Mouse (Mus musculus) kidney, postnatal 25 days (tissue): Measurements from ENCODE around the gene Trp53inp2.

Experiments used
- DNase-seq, 2 experiments: peaks; one replicate each; pipeline ENCODE4 v3.0.0; 2021; ENCODE audit warnings: mixed read lengths in 2 of 2

Trp53inp2 gene

GRCm38 (mm10) chr2:155380261-155381059 is at the start of gene Trp53inp2:
Gene Trp53inp2 (plus strand): TSS chr2:155381059.
- DNase-seq: peak; percentile 67 to 89

GRCm38 (mm10) chr2:155331351-155331750 is 49.5 kb upstream of the Trp53inp2 start:
- no peak for DNase-seq

- DNase-seq: no peak
Observed at GRCm38 (mm10) chr2:155333421-155333820, 47.4 kb upstream of the Trp53inp2 start.

- DNase-seq: no peak
Observed at GRCm38 (mm10) chr2:155335231-155335630, 45.6 kb upstream of the Trp53inp2 start.

- DNase-seq: no peak
Observed at GRCm38 (mm10) chr2:155336254-155336653, 44.6 kb upstream of the Trp53inp2 start.

- DNase-seq: no peak
Observed at GRCm38 (mm10) chr2:155340166-155340565, 40.7 kb upstream of the Trp53inp2 start.

- DNase-seq: no peak
Observed at GRCm38 (mm10) chr2:155346670-155347069, 34.2 kb upstream of the Trp53inp2 start.

GRCm38 (mm10) chr2:155354402-155354801 is 26.5 kb upstream of the Trp53inp2 start:
- peak in 1 of 2 experiments; percentile 20 for DNase-seq

GRCm38 (mm10) chr2:155356971-155357591 is 23.8 kb upstream of the Trp53inp2 start, which contains the start of gene Pigu:
Gene Pigu (minus strand): TSS chr2:155357430.
- peak; percentile 97 to 98 for DNase-seq

GRCm38 (mm10) chr2:155357686-155358399 is 23.0 kb upstream of the Trp53inp2 start:
- DNase-seq: peak; percentile 49 to 64

- no peak for DNase-seq
Observed at GRCm38 (mm10) chr2:155367635-155368284, 13.1 kb upstream of the Trp53inp2 start.

- peak; percentile 70 to 83 for DNase-seq
Observed at GRCm38 (mm10) chr2:155369333-155369883, 11.5 kb upstream of the Trp53inp2 start.

- DNase-seq: no peak
Observed at GRCm38 (mm10) chr2:155372451-155372850, 8.4 kb upstream of the Trp53inp2 start.

- DNase-seq: no peak
Observed at GRCm38 (mm10) chr2:155373302-155373701, 7.6 kb upstream of the Trp53inp2 start.

- no peak for DNase-seq
Observed at GRCm38 (mm10) chr2:155373886-155374285, 7.0 kb upstream of the Trp53inp2 start.

- DNase-seq: no peak
Observed at GRCm38 (mm10) chr2:155374521-155374920, 6.3 kb upstream of the Trp53inp2 start.

GRCm38 (mm10) chr2:155376191-155376590 is 4.7 kb upstream of the Trp53inp2 start:
- DNase-seq: no peak

GRCm38 (mm10) chr2:155381060-155381437 is 190 bp downstream of the Trp53inp2 start:
- peak in 1 of 2 experiments; percentile 48 for DNase-seq

GRCm38 (mm10) chr2:155381643-155382331 is 928 bp downstream of the Trp53inp2 start:
- peak; percentile 98 to 99 for DNase-seq

GRCm38 (mm10) chr2:155382332-155382700 is 1.5 kb downstream of the Trp53inp2 start:
- no peak for DNase-seq

- peak; percentile 78 to 79 for DNase-seq
Observed at GRCm38 (mm10) chr2:155382791-155383438, 2.1 kb downstream of the Trp53inp2 start.
